Mouse (Mus musculus) thymus, postnatal 4 days (tissue): ENCODE measurements around the gene Slc38a2.

Source experiments
- DNase-seq: peaks from one replicate; pipeline ENCODE4 v3.0.0; 2021

Slc38a2 gene

GRCm38 (mm10) chr15:96699521-96700511 lies at the start of gene Slc38a2:
Slc38a2 (minus strand) TSS chr15:96699730.
- peak; percentile 97 for DNase-seq

- DNase-seq: no peak
Observed at GRCm38 (mm10) chr15:96749101-96749500, 49.6 kb upstream of the Slc38a2 start.

DNA sequence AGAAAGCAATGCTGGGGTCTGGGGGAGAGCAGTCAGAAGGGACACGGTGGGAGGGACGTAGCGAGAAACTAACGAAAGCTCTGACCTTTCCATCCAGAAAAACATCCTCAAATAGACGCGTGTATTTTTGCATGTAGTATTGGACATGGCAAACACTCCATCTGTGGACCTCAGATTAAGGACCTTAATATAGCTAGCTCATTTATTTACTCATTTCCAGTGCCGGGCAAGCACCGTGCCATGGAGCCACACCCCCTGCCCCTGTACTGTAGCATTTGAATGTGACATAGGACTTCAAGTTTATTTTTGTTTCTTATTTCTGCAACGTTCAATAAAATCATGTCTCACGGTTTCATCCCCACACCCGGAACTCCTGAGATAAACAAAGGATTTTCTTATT lies 48.0 kb upstream of the Slc38a2 start:
- no peak for DNase-seq

DNA sequence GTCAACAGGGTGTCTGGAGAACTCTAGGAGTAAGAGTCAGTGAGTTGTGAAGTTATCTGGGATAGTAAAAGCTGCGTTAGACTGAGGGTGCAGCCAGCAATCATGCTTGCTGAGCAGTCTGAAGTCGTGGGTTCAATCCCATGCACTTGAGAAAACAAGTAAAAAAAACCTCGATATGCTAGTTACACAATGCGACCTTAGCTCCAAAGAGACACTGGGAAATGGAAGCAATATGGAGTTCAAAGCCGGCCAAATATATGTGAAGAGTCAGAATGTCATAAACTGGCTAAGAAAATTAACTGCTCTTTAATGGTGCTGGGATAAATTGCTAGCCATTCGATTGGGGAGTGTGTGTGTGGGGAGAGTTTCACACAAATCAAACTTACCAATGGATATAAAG lies 47.5 kb upstream of the Slc38a2 start:
- DNase-seq: no peak

DNA sequence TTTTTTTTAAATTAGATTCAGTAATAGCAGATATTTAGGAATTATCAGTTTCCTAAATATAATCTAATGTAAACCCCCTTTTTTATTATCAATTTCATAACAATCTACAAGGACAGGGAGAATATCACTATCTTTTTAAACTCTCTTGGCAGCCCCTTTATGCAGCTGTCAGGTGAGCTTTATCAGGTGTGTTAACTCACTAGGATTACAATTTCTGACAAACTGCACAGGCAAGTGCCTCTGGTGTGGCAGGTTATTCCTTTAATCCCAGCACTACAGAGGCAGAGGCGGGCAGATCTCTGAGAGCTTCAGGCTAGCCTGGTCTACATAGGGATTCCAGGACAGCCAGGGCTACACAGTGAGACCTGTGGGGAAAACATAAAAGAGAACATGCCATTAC lies 45.8 kb upstream of the Slc38a2 start:
- DNase-seq: no peak

GRCm38 (mm10) chr15:96744882-96745296 lies 45.4 kb upstream of the Slc38a2 start:
- DNase-seq: no peak

GRCm38 (mm10) chr15:96744153-96744881 lies 44.8 kb upstream of the Slc38a2 start:
- no peak for DNase-seq

DNA sequence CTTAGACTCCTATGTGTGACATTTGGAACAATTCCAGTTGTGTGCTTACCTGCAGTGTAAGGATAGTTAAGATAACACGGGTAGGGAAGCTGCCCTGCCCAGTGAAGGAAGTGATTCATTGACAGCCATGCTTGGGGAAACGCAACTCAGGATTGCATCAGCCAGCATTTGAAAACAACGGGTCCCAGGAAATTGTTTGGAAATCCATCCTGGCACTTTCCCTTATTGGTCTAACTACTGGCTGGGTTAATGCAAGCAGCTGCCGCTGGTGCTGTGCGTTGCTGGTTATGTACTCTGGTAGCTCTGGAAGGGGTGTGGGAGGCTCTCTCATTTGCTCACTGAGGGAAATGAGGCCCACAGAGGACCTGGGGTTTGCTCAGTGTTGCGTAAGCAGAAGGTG lies 43.7 kb upstream of the Slc38a2 start:
- no peak for DNase-seq

- DNase-seq: no peak
Observed at GRCm38 (mm10) chr15:96742591-96743241, 43.2 kb upstream of the Slc38a2 start.

GRCm38 (mm10) chr15:96740865-96741561 lies 41.5 kb upstream of the Slc38a2 start:
- DNase-seq: no peak

- DNase-seq: no peak
Observed at GRCm38 (mm10) chr15:96740091-96740490, 40.6 kb upstream of the Slc38a2 start.

DNA sequence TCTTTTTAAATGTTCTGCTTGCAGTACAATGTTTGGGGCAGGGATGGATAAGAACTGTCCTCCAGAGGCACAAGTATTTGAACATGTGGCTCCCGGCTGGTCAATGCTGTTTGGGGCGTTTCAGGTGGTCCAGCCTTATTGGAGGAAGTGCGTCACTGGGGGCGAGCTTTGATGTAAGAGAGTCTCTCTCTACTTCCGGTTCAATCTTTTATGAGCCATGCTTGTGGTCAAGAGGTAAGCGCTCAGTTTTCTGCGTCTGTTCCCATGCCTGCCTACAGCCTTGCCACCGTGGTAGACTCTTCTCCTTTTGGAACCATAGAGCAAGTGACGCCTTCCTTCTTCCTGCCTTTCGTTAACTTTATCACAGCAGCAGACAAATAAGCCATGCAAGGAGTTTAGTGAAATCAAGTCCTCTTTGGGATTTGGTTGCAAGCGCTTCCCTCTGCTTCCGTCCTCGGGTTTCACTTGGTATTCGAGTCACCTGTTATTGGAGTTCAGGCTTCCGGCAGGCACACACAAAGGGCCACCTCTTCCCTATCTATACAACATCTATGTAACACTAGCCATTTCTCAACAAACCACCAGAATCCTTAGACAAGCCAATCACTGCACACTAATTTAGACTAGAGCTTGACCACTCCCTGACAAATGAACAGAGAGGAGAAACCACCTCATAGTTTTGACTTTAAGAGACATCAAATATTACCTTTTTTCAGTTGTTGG lies 37.3 kb upstream of the Slc38a2 start:
- DNase-seq: no peak

DNA sequence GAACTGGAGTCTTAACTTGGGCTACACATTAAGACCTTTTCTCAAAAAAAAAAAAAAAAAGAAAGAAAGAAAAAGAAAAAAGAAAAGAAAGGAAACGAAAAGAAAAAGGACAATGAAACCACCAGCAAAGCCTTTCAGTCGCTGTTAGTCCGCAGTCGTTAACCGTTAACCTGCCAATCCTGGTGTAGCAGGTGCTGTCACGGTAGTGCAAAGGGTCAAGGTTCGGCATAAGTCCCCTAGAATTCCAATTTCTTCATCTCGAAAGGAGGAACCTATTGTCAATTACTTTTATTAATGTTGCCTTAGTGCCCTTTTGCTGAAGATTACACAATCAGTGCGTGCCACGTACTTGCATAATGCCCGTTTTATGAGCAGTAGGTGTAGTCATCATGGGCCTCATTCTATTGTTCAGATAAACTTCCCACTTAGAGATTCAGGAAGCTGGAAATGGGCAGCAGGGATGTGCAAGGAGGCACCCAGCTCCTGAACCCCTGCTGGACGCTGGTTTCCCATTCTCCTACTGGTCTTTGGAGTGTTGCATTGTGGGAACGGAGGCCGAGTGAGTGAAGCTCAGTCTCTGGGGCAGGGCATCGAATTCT lies 36.1 kb upstream of the Slc38a2 start:
- DNase-seq: no peak

DNA sequence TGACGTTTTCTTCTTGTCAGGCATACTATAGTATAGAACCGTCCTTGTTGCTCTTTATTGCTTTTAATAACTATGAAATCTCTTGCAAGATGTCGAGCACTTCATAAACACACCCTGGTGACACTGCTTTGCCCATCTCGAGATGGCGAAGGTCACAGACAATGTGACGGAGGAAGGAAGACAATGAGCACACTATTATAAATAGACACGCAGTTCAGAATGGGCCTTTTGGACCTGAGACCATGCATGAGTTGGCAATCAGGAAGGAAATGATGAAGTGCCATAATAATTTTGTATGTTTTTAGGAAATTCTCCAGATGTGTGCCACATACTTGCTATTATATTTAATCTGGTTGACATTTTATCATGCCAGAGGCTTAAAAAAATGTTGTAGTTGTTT lies 34.9 kb upstream of the Slc38a2 start:
- DNase-seq: no peak

- DNase-seq: no peak
Observed at GRCm38 (mm10) chr15:96730416-96730815, 30.9 kb upstream of the Slc38a2 start.

DNA sequence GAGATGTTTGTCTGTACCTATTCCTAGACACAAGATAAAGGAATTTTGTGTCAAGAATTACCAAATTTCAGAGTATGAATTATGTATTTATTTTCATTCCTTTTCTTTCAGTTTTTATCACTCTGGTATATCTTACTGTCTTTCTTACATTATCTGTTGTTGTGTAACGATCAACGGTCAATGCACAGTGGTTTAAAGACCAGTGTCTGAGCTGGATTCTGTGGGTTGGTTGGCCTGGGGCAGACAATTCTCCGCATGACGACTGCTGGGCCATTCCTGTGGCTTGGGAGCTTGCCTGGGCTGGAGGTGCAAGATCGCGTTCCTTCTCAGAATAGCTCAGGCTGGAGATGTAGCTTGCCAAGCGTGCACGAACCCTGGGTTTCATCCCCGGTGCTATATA lies 30.3 kb upstream of the Slc38a2 start:
- DNase-seq: no peak

GRCm38 (mm10) chr15:96728993-96729392 lies 29.5 kb upstream of the Slc38a2 start:
- DNase-seq: no peak

GRCm38 (mm10) chr15:96728346-96728745 lies 28.8 kb upstream of the Slc38a2 start:
- no peak for DNase-seq

GRCm38 (mm10) chr15:96724506-96724905 lies 25.0 kb upstream of the Slc38a2 start:
- DNase-seq: no peak

DNA sequence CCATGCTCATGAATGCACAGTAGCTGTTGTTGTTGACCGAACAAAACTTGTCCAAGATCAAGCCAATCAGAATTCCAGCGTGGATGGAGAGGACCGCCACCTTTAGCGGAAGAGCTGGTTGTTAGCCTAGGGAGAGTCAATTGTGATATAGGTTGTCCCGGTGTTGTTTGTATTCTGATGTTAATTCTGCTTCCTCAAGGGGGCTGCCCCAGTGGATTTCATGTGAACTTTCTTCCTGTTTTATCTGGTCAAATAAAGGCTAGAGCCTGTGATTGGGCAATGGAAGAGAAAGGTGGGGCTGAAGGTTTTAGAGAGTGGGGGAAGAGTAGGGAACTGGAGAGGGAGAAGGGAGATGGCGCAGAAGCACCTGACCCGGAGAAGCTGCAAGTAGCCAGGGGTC lies 22.7 kb upstream of the Slc38a2 start:
- DNase-seq: no peak

DNA sequence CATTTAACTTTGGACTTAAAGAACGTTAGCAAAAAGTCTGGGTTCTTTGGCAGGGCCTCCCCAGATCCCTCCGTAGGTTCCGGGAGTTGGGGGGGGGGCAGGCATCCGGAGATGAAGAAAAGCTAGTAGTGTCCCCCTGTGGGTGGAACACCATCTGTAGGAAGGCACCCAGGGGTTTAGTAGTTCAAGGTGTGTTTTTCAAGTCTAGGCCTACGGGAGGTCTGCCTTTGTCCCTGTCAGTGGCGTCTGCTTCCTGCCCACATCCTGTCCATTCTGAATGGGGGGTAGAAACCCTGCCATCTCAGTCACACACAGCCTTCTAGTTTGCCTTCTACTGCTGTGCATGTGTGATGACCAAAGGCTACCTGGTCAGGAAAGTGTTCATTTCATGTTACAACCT lies 20.6 kb upstream of the Slc38a2 start:
- DNase-seq: peak; percentile 44

GRCm38 (mm10) chr15:96718466-96718865 lies 18.9 kb upstream of the Slc38a2 start:
- no peak for DNase-seq
